Mouse (Mus musculus) c-Kit-positive CD71-positive TER-119-positive erythroid progenitor cells, embryonic 14.5 days (primary cell): ENCODE data around the gene Fgf9.

Experiments used
- DNase-seq: peaks from one replicate; pipeline ENCODE4 v3.0.0-alpha.2; 2013; ENCODE audit warnings: low spot score

Gene Fgf9

GRCm38 (mm10) chr14:58089486-58089885 is 19.1 kb downstream of the Fgf9 start:
- no peak for DNase-seq

- no peak for DNase-seq
Observed at GRCm38 (mm10) chr14:58091321-58091720, 21.0 kb downstream of the Fgf9 start.

GRCm38 (mm10) chr14:58099599-58099998 is 29.3 kb downstream of the Fgf9 start:
- no peak for DNase-seq

GRCm38 (mm10) chr14:58101298-58101697 is 31.0 kb downstream of the Fgf9 start:
- no peak for DNase-seq

GRCm38 (mm10) chr14:58104266-58104665 is 33.9 kb downstream of the Fgf9 start:
- DNase-seq: no peak

GRCm38 (mm10) chr14:58105596-58105995 is 35.2 kb downstream of the Fgf9 start:
- DNase-seq: no peak

- DNase-seq: no peak
Observed at GRCm38 (mm10) chr14:58109601-58110000, 39.3 kb downstream of the Fgf9 start.

GRCm38 (mm10) chr14:58111562-58111961 is 41.2 kb downstream of the Fgf9 start:
- DNase-seq: no peak

GRCm38 (mm10) chr14:58112341-58112740 is 42.0 kb downstream of the Fgf9 start:
- DNase-seq: no peak

GRCm38 (mm10) chr14:58113180-58113579 is 42.8 kb downstream of the Fgf9 start:
- DNase-seq: no peak

- no peak for DNase-seq
Observed at GRCm38 (mm10) chr14:58114146-58114545, 43.8 kb downstream of the Fgf9 start.

GRCm38 (mm10) chr14:58124625-58125024 is 54.3 kb downstream of the Fgf9 start:
- no peak for DNase-seq

- DNase-seq: no peak
Observed at GRCm38 (mm10) chr14:58126508-58126907, 56.2 kb downstream of the Fgf9 start.

GRCm38 (mm10) chr14:58139506-58140055 is 69.2 kb downstream of the Fgf9 start:
- no peak for DNase-seq

- no peak for DNase-seq
Observed at GRCm38 (mm10) chr14:58149637-58150470, 79.5 kb downstream of the Fgf9 start.

GRCm38 (mm10) chr14:58150471-58150855 is 80.1 kb downstream of the Fgf9 start:
- no peak for DNase-seq

GRCm38 (mm10) chr14:58152110-58152509 is 81.8 kb downstream of the Fgf9 start:
- no peak for DNase-seq

GRCm38 (mm10) chr14:58153470-58154416 is 83.4 kb downstream of the Fgf9 start:
- DNase-seq: no peak

- DNase-seq: no peak
Observed at GRCm38 (mm10) chr14:58160624-58161023, 90.3 kb downstream of the Fgf9 start.
